Mouse (Mus musculus) left cerebral cortex, adult 2 months (tissue): ENCODE measurements around the gene Fgfr2. TPM values are rescaled to one million over a fixed set of nuclear protein-coding genes. Genes with fewer than 3 reads are reported as not detected.

Source experiments
- DNase-seq, 2 experiments: peaks; one replicate each; pipeline ENCODE4 v3.0.0; 2021 to 2022; ENCODE audit warnings: low spot score in 2 of 2, mixed read lengths in 1 of 2; ENCODE audit errors: extremely low spot score in 1 of 2
- H3K27ac ChIP-seq: fragments of 200-600 bp; 2 replicates; pipeline ENCODE4 v1.8.1; 2022
- H3K4me3 ChIP-seq: fragments of 200-600 bp; 2 replicates; pipeline ENCODE4 v1.8.1; 2022
- CTCF ChIP-seq: fragments of 200-600 bp; IDR thresholded peaks from 2 replicates; pipeline ENCODE4 v1.8.1; 2022; ENCODE audit warnings: antibody characterized with exemption, mild to moderate bottlenecking, moderate library complexity
- intact Hi-C: fragments of 180-260 bp; cut with DNase I; formaldehyde crosslinking; loops from one replicate; pipeline ENCODE4 v1.15.1; 2025
- total RNA-seq, 2 experiments: library from RNA; stranded (reverse); gene quantifications; 2 replicates each; pipeline ENCODE4 v1.2.3; 2021

The Fgfr2 gene
- total RNA-seq, 2 experiments from 2014 or later: 47.3 to 47.4 TPM

DNA sequence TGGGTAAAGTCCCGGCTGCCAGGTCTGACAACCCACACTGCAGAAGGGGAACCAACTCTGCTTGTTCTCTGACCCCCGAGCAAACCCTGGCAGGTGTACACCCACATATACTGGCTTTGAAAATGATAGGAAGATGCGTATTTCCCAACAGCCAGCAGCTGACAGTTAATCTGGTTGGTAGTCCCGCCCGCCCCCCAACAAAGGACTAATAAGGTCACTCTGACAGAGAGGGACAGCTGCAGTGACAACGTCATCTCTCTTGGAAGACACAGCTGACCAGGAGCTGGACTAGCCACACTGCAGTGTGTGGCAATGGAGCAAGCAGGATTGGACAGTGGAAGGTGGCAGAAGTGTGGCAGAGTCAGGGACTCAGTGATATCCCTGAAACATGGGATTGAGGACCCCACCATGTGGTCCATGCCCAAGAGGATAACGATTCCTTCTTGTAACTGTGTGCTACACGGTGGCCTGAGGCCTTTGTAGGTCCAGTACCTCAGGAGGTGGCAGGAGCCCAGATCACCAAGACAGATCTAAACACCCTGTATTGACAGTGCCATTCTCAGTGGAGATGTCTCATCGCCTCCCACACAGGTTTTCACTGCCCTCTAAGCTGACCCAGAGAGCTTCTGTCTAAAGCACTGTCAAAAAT, 130.1 kb downstream of the Fgfr2 start:
- no peak for DNase-seq
- no peak overlapping the region for H3K27ac ChIP-seq
- no peak overlapping the region for H3K4me3 ChIP-seq
- intact Hi-C loops: no loop called here
- no peak for TF ChIP-seq CTCF

DNA sequence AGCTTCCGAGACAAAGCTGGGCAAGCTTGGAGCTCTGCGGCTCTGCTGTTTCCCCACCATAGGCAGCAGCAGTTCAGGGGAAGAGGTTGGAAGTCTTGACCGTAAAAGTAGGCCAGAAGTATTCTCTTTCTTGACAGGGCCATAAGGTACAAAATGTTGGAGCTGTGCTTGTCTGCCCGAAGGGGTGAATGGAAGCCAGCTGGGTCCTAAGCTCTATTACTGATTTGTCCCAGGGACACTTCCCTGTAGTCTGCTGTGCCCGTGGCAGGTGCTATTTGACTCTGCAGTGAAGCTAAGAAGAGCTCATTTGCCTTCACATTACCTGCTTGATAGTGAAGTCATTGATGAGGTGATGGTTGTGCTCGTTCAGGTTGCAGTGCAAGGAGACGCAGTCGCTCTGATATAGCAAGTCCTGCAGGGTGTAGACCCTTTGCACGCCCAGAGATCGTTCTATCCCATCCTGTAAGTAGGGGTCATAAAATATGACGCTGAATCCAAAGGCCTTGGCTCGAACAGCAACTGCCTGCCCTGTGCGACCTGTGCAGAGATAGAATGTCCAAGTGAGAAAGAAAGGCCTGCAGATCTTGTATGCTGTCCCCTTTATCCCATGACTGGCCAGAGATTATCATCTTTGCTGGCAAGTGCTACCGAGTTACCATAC, 131.8 kb downstream of the Fgfr2 start:
- no peak for DNase-seq
- intact Hi-C loops: no loop called here
- no peak overlapping the region for H3K4me3 ChIP-seq
- no peak for TF ChIP-seq CTCF
- H3K27ac ChIP-seq: no peak overlapping the region

DNA sequence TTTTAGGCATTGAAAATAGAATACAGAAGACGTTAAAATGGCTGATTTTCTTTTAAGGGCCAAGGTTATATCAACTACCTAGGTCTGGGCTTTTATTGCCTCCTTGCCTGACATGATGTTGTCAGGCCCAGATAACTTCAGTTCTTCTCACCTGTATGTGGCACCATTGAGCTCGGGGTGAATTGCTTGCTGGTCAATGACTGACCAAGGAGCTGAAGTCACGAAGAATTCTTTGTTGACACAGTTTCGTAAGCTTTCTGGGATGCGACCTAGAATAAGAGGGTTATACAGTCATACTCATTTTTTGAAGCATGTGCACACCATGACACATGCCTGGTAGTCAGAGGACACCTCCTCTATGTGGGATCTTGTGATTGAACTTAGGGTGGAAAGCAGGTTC, 133.3 kb downstream of the Fgfr2 start:
- DNase-seq: peak in 1 of 2 experiments; percentile 2
- no peak overlapping the region for H3K4me3 ChIP-seq
- intact Hi-C loops: no loop called here
- H3K27ac ChIP-seq: no peak overlapping the region
- TF ChIP-seq CTCF: no peak

DNA sequence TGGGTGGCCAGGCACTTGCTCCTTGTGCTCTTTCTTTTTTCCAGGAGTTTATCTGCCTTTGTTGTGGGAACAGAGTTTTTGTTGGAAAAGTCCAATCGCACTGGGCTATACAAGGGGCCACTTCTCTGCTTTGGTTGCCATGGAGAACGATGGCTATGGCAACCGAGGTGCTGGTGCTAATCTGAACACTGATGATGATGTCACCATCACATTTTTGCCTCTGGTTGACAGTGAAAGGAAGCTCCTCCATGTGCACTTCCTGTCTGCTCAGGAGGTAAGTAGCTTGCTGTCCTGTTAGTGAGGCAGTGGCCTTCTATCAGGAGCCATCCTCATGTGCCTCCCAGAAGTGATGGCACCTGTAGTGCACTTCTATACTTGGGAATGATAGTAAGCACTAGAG, 140.5 kb downstream of the Fgfr2 start:
- no peak for TF ChIP-seq CTCF
- no peak for DNase-seq
- intact Hi-C loops: no loop called here
- Histone ChIP-seq H3K4me3 (no peak overlapping the region), H3K27ac (no peak overlapping the region)

DNA sequence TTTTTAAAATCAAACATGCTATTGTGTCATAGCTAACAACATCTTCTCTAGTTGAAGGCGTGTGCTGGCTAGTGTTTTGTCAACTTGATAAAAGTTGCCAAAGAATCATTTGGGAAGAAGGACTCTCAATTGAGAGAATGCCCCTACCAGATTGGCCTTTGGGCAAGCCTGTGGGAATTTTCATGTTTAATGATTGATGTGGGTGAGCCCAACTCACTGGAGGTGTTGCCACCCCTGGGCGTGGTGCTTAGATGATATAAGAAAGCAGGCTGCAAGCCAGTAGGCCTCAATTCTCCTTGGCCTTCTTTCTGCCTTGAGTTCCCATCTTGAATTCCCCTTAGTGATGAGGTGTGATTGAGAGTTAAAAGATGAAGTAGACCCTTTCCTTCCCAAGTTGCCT, 145.2 kb downstream of the Fgfr2 start:
- intact Hi-C loops: no loop called here
- no peak for TF ChIP-seq CTCF

DNA sequence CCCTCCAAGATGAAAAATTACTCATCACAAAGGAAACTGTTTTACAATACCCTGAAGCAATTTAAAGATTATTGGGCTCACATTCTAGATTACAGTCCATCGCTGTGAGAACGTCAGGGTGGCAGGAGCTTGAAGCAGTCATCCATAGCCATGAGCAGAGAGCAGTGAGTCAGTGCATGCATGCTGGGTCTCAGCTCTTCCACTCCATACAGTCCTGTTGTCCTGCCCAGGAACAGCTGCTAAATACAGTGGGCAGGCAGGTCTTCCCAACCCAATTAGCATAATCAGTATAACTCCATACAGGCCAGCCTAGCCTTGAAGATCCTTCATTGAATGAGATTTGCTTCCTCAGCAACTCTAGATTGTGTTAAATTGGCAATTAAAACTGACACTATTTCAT, 147.1 kb downstream of the Fgfr2 start:
- intact Hi-C loops: no loop called here
- DNase-seq: no peak

More for the DNA sequence above, 145.2 kb downstream of the Fgfr2 start:
- no peak overlapping the region for H3K4me3 ChIP-seq
- DNase-seq: no peak
- no peak overlapping the region for H3K27ac ChIP-seq

DNA sequence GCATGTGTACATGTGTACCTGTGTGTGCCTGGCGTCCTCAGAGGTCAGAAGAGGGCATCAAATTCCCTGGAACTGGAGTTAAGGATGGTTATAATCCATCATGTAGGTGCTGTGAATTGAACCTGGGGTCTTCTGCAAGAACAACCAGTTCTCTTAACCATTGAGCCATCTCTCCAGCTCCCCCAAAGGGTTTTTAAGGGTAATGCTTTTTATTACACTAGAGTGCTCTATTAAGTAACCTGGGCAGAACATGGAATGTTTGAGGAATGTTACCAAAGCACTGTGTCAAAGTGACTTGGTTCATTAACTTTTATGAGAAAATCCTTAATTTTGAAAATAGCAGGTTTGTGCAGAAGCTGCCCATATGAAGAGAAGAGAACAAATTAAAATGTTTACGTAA, 151.1 kb downstream of the Fgfr2 start:
- no peak overlapping the region for H3K4me3 ChIP-seq

More for the DNA sequence above, 147.1 kb downstream of the Fgfr2 start:
- TF ChIP-seq CTCF: no peak
- no peak overlapping the region for H3K27ac ChIP-seq
- H3K4me3 ChIP-seq: no peak overlapping the region

DNA sequence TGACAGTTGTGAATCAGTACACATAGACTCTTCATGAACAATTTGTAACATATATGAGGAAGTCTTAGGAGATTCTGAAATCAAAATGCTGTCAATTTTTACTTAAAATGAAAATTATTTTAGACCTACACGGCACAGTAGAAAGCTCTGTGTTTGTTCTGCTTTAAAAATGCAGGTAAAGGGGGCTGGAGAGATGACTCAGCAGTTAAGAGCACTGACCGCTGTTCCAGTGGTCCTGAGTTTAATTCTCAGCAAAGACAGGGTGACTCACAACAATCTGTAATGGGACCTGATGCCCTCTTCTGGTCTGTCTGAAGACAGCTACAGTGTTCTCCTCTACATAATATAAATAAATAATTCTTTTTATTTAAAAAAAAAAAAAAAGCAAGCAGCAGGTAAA, 157.4 kb downstream of the Fgfr2 start:
- intact Hi-C loops: no loop called here
- no peak for DNase-seq
- TF ChIP-seq CTCF: no peak; the same call in 1 of the 2 replicates
- no peak overlapping the region for H3K27ac ChIP-seq
- no peak overlapping the region for H3K4me3 ChIP-seq

More for the DNA sequence above, 151.1 kb downstream of the Fgfr2 start:
- TF ChIP-seq CTCF: peak; percentile 15
- DNase-seq: no peak
- no peak overlapping the region for H3K27ac ChIP-seq
- intact Hi-C loops: no loop called here

DNA sequence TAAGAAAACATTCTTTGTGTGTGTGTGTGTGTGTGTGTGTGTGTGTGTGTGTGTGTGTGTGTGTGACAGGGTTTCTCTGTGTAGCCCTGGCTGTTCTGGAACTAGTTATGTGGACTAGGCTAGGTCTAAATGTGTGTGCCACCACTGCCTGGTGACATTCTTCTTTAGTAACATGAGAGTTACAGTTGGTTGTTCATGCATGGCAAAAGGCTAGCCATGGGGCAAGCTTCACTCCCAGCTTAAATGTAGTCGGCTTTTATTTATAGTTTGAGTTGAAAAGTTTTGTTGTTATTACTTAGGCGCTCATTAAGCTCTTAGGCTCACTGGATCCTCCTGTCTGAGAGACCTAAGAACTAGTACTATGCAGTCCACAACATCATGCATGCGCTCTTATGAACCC, 158.8 kb downstream of the Fgfr2 start:
- TF ChIP-seq CTCF: no peak
- no peak for DNase-seq
- intact Hi-C loops: no loop called here

DNA sequence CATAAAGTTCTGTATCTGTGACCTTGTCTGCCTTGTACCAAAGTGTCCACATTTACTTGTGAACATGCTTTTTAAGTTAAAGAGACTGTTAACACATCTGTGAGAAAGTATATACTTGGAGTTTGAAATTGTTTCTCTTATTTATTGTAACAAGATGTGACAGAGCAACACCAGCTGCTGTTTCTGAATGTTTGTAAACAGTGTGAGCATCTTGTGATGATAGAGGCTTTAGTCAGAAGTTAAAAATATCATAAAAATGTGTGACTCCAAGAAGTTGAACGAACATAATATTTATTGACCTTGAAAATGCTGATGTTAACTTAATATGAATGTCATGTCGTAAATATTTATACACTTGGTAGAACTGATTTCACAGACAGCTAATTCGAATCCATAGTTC, 172.5 kb downstream of the Fgfr2 start:
- intact Hi-C loops: no loop called here
- DNase-seq: no peak
- no peak for TF ChIP-seq CTCF
- Histone ChIP-seq H3K27ac (no peak overlapping the region), H3K4me3 (no peak overlapping the region)

More for the DNA sequence above, 158.8 kb downstream of the Fgfr2 start:
- Histone ChIP-seq H3K4me3 (no peak overlapping the region), H3K27ac (no peak overlapping the region)

DNA sequence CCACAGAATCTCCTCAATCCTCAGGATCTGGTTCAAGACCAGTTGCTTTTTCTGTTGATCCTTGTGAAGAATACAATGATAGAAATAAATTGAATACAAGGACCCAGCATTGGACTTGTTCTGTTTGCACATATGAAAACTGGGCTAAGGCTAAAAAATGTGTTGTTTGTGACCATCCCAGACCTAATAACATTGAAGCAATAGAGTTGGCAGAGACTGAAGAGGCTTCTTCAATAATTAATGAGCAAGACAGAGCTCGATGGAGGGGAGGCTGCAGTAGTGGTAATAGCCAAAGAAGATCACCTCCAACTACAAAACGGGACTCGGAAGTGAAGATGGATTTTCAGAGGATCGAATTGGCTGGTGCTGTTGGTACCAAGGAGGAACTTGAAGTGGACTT, 173.2 kb downstream of the Fgfr2 start:
- Histone ChIP-seq H3K27ac (no peak overlapping the region), H3K4me3 (no peak overlapping the region)
- no peak for DNase-seq
- TF ChIP-seq CTCF: no peak
- intact Hi-C loops: no loop called here

DNA sequence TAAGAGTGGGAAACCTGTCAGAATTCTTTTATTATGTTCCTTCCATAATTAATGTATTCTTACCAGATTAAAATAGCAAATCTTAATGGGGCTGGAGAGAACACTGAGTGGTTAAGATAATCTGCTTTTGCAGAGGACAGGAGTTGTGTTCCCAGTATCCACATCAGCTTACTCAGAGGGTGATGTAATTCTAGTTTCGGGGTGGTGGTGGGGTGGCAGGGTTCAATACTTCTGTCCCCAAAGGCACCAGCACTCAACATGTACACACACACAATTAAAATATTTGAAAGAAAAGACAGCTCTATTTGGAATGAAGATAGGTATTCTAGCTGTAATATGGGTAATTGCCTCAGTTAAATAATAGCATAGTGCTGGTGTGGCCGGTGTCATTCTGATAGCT, 182.6 kb downstream of the Fgfr2 start:
- TF ChIP-seq CTCF: no peak
- Histone ChIP-seq H3K4me3 (no peak overlapping the region), H3K27ac (no peak overlapping the region)
- intact Hi-C loops: no loop called here
- no peak for DNase-seq

DNA sequence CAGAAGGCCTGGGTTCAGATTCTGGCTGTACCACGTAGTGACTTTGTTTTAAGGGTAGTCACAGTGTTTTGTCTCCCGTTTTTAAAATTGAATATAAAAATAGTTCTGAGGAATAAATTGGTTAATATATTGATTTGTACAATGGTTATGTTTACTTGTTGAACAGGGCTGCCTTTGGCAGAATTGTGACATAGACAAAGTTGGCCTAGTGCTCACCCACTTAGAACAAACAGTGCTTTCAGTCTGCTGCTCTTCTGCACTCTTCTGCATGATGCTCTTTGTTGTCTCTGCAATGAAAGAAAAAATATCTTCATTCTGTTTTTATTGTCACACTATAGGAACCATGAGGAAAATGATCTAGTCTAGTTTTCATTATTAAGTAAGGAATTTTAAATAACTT, 184.0 kb downstream of the Fgfr2 start:
- Histone ChIP-seq H3K4me3 (no peak overlapping the region), H3K27ac (no peak overlapping the region)
- TF ChIP-seq CTCF: no peak
- intact Hi-C loops: no loop called here
- no peak for DNase-seq
